Mouse (Mus musculus) stomach, postnatal 0 days (tissue): ENCODE data around the gene Cct3.

Source experiments
- CTCF ChIP-seq: IDR thresholded peaks from 2 replicates; pipeline ENCODE4 v1.5.1; 2016; ENCODE audit warnings: antibody characterized with exemption, low read depth, mild to moderate bottlenecking, moderate library complexity
- EP300 ChIP-seq: optimal IDR thresholded peaks from 2 replicates; pipeline ENCODE3; 2016; ENCODE audit warnings: antibody characterized with exemption

DNA sequence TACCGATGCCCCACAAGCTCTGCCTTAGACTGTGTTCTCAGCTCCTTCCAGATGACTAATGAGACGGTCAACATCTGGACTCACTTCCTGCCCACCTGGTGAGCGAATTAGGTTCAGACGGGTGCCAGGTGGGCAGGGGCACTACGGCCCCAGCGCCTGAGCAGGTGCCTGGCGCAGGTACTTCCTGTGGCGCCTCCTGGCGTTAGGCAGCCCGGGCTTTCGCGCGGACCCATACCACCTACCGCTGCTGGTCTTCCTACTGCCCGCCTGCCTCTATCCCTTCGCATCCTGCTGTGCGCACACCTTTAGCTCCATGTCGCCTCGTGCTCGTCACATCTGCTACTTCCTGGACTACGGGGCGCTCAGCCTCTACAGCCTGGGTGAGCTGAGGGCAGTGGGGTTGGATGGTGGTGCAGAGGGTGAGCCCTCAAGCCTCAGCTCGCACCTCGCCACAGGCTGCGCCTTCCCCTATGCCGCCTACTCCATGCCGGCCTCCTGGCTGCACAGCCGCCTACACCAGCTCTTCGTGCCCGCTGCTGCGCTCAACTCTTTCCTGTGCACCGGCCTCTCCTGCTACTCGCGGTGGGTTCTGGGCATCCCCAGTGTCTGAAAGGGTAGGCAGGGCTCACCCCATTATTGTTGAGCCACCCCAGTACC, 68.9 kb downstream of the Cct3 start:
- TF ChIP-seq CTCF (peak; percentile 15; the same call in 1 of the 2 replicates), EP300 (no peak)
